Mouse (Mus musculus) heart, adult 18-20 months (tissue): ENCODE measurements at regions not wholly inside any gene's neighbourhood (a gene's known extent, or its start where the extent isn't known, plus 50 kb on each side); places are given as distances from the start of the nearest gene placed in this dataset.

Experiments
- DNase-seq, 2 experiments: peaks; one replicate each; pipeline ENCODE4 v3.0.0; 2021 to 2022; ENCODE audit warnings: mixed read lengths in 1 of 2

GRCm38 (mm10) chr8:104034286-104034685 is 67.1 kb upstream of the Cdh5 start:
- no peak for DNase-seq

GRCm38 (mm10) chr8:104036580-104037477 is 64.6 kb upstream of the Cdh5 start:
- DNase-seq: no peak

GRCm38 (mm10) chr8:104037611-104038010 is 63.8 kb upstream of the Cdh5 start:
- no peak for DNase-seq

- no peak for DNase-seq
Observed at GRCm38 (mm10) chr8:104039526-104039925, 61.9 kb upstream of the Cdh5 start.

GRCm38 (mm10) chr8:104041522-104041921 is 59.9 kb upstream of the Cdh5 start:
- no peak for DNase-seq

- DNase-seq: no peak
Observed at GRCm38 (mm10) chr8:104042434-104042833, 59.0 kb upstream of the Cdh5 start.

- no peak for DNase-seq
Observed at GRCm38 (mm10) chr8:104048037-104048436, 53.4 kb upstream of the Cdh5 start.

- DNase-seq: no peak
Observed at GRCm38 (mm10) chr8:104049181-104049580, 52.2 kb upstream of the Cdh5 start.

- DNase-seq: peak; percentile 47 to 80
Observed at GRCm38 (mm10) chr8:104050694-104051539, 50.5 kb upstream of the Cdh5 start.

GRCm38 (mm10) chr8:104051540-104051882 is 49.9 kb upstream of the Cdh5 start:
- no peak for DNase-seq
